Mouse (Mus musculus) limb, embryonic 11.5 days (tissue): ENCODE results near the gene Trim44. TPM values are rescaled to one million over a fixed set of nuclear protein-coding genes. Genes with fewer than 3 reads are reported as not detected.

ENCODE experiments used
- ATAC-seq: fragments of 200-750 bp; cut with Nextera tagmentation; 2 replicates; pipeline ENCODE4 v1.8.0; 2017; ENCODE audit warnings: low read depth; ENCODE audit not compliant: insufficient number of reproducible peaks, low FRiP score, low TSS enrichment
- DNase-seq: peaks from one replicate; pipeline ENCODE4 v3.0.0-alpha.2; 2015; ENCODE audit warnings: low spot score
- H3K27ac ChIP-seq: fragments of 300-500 bp; sonication (generic); replicated peaks from 2 replicates; pipeline ENCODE4 v1.5.1; 2014; ENCODE audit warnings: low read depth, mild to moderate bottlenecking, low read length
- H3K27me3 ChIP-seq: fragments of 300-500 bp; sonication (generic); 2 replicates; pipeline ENCODE4 v1.6.1; 2014; ENCODE audit warnings: mild to moderate bottlenecking, low read length, mixed read lengths; ENCODE audit not compliant: control insufficient read depth, insufficient read depth
- H3K36me3 ChIP-seq: fragments of 300-500 bp; sonication (generic); 2 replicates; pipeline ENCODE4 v1.6.1; 2014; ENCODE audit warnings: mild to moderate bottlenecking, low read length, moderate library complexity, mixed read lengths; ENCODE audit not compliant: control insufficient read depth, insufficient read depth
- H3K4me1 ChIP-seq: fragments of 300-500 bp; sonication (generic); 2 replicates; pipeline ENCODE4 v1.6.1; 2014; ENCODE audit warnings: low read length, mixed read lengths; ENCODE audit not compliant: control insufficient read depth, insufficient read depth
- H3K4me2 ChIP-seq: fragments of 300-500 bp; sonication (generic); 2 replicates; pipeline ENCODE4 v1.6.1; 2014; ENCODE audit warnings: low read depth, mild to moderate bottlenecking, moderate library complexity; ENCODE audit not compliant: severe bottlenecking
- H3K4me3 ChIP-seq: fragments of 300-500 bp; sonication (generic); 2 replicates; pipeline ENCODE4 v1.5.1; 2014; ENCODE audit warnings: low read depth, low read length
- H3K9ac ChIP-seq: fragments of 300-500 bp; sonication (generic); 2 replicates; pipeline ENCODE4 v1.6.1; 2014; ENCODE audit warnings: mild to moderate bottlenecking, low read length
- H3K9me3 ChIP-seq: fragments of 300-500 bp; sonication (generic); 2 replicates; pipeline ENCODE4 v1.6.1; 2016; ENCODE audit warnings: low read length; ENCODE audit not compliant: control insufficient read depth
- WGBS: fragments of 180-500 bp; shearing (Covaris S2); extraction: QIAGEN DNeasy Blood & Tissue Kit; methylation state at CpG from one replicate; pipeline ENCODE4 v1.1.7; 2014; 5-methylcytosine and 5-hydroxymethylcytosine counted together
- polyA plus RNA-seq: library from polyadenylated mRNA; unstranded; fragments of >200 nt; fragmentation: Nextera tagmentation; extraction: Ambion mirVana; gene quantifications from 2 replicates; pipeline ENCODE4 v1.2.1, GENCODE M21; 2014

Trim44 gene
- polyA plus RNA-seq, 1 experiment from 2014 or later, result 38.9 TPM

DNA sequence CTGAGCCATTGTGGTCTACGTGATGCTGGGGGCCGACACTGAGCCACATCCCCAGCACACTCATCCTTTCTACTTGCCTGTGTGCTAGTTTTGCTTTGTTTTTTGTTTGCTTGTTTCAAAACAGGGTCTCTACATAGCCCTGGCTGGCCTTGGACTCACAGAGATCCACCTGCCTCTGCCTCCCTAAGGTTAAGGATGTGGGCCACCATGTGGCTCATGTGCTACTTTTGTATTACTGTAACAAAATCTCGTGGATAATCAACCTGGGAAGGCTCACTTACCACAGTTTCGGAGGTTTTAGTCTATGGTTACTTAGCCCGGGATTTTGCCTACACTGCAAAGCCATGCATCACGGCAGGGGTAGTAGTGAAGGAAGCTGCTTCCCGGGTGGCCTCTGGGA lies 125.5 kb downstream of the Trim44 start:
- WGBS, result 86% methylated on average over 7 of the region's 7 CpGs
- DNase-seq, result no peak

GRCm38 (mm10) chr2:102279779-102280178 lies 127.8 kb downstream of the Trim44 start:
- H3K4me2 ChIP-seq, result no peak overlapping the region
- H3K27ac ChIP-seq, result no peak overlapping the region
- H3K27me3 ChIP-seq, result no peaks in the 10 kb centered on the region
- H3K9ac ChIP-seq, result no peak overlapping the region
- no peaks in the 10 kb centered on the region for H3K9me3 ChIP-seq
- ATAC-seq, result no peak
- H3K4me1 ChIP-seq, result no peaks in the 10 kb centered on the region
- no peak for DNase-seq
- H3K4me3 ChIP-seq, result no peak overlapping the region
- WGBS, result 87% methylated on average over 7 of the region's 7 CpGs
- H3K36me3 ChIP-seq, result no peaks in the 10 kb centered on the region

More for the DNA sequence above, 125.5 kb downstream of the Trim44 start:
- Histone ChIP-seq H3K9ac (no peak overlapping the region), H3K36me3 (no peaks in the 10 kb centered on the region), H3K4me3 (no peak overlapping the region), H3K27me3 (no peaks in the 10 kb centered on the region), H3K4me1 (no peaks in the 10 kb centered on the region), H3K9me3 (no peaks in the 10 kb centered on the region), H3K4me2 (no peak overlapping the region), H3K27ac (no peak overlapping the region)
- no peak for ATAC-seq

GRCm38 (mm10) chr2:102277946-102278345 lies 129.7 kb downstream of the Trim44 start:
- ATAC-seq, result no peak
- no peak overlapping the region for H3K4me3 ChIP-seq
- no peak overlapping the region for H3K4me2 ChIP-seq
- 54% methylated on average over 1 of the region's 1 CpGs for WGBS
- no peak overlapping the region for H3K9ac ChIP-seq
- no peaks in the 10 kb centered on the region for H3K36me3 ChIP-seq
- no peaks in the 10 kb centered on the region for H3K9me3 ChIP-seq
- H3K27ac ChIP-seq, result no peak overlapping the region
- peak; percentile 46 for DNase-seq
- no peaks in the 10 kb centered on the region for H3K27me3 ChIP-seq
- H3K4me1 ChIP-seq, result no peaks in the 10 kb centered on the region

DNA sequence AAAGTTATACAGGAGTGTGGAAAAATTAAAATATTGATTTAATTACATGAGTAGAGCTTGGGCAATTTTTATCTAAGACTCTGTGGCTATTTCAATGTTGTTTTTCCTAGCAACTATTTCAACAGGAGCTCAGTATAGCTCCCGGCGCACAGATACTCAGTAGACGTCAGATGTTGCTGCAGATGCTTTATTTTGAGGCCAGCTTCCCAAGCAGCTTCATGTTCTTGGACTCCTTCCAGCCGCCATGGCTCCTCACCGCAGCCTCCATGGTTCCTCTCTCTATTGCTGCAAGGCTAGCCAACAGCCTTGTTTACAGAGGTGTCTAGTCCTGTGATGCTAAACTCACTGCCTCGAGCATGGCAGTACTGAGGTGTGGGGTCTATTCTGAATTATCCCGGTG lies 134.3 kb downstream of the Trim44 start:
- no peak overlapping the region for H3K9ac ChIP-seq
- no peak overlapping the region for H3K27ac ChIP-seq
- H3K4me1 ChIP-seq, result no peaks in the 10 kb centered on the region
- no peak for DNase-seq
- H3K9me3 ChIP-seq, result no peaks in the 10 kb centered on the region
- no peak overlapping the region for H3K4me3 ChIP-seq
- no peak for ATAC-seq
- no peaks in the 10 kb centered on the region for H3K27me3 ChIP-seq
- 89% methylated on average over 7 of the region's 7 CpGs for WGBS
- H3K4me2 ChIP-seq, result no peak overlapping the region
- H3K36me3 ChIP-seq, result no peaks in the 10 kb centered on the region

DNA sequence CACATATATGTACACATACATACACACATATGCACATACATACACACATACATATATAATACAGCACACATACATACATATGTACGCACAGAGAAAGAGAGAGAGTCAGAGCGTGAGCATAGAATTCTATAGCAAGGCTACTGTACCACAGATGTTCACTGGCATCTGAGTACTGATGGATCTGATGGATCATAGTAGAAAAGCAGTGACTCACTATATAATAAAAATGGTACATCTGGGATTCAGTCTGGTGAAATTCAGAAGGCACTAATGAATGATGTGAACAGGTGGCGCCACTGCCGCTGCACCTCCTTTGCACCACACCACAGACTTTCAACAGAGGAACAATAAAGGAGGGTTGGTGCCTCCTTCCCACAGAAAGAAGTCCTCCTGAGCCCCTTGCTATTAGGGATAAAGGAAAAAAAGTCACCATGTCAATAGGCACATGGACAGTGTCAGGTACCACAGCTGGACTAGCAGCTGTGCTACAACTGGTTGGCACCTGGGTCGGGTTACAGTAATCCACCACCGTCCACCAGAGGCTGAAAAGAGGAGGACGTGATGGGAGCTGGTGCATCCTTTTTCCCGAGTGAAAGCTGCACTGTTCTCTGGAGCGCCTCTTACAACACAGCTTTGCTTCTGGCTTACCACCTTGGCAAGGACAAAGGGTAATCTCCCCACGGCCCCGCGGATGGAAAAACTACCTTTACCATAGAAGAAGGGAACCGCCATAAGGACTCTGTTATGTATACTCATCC lies 139.9 kb downstream of the Trim44 start:
- no peaks in the 10 kb centered on the region for H3K27me3 ChIP-seq
- WGBS, result 57% methylated on average over 13 of the region's 13 CpGs
- H3K36me3 ChIP-seq, result no peaks in the 10 kb centered on the region
- H3K9me3 ChIP-seq, result no peaks in the 10 kb centered on the region
- no peak overlapping the region for H3K27ac ChIP-seq
- no peak overlapping the region for H3K4me2 ChIP-seq
- H3K4me3 ChIP-seq, result no peak overlapping the region
- no peaks in the 10 kb centered on the region for H3K4me1 ChIP-seq
- peak; percentile 29 for DNase-seq
- 0 out of 2 replicates have a peak, but pooled peaks have one; percentile 31 for ATAC-seq
- H3K9ac ChIP-seq, result no peak overlapping the region

DNA sequence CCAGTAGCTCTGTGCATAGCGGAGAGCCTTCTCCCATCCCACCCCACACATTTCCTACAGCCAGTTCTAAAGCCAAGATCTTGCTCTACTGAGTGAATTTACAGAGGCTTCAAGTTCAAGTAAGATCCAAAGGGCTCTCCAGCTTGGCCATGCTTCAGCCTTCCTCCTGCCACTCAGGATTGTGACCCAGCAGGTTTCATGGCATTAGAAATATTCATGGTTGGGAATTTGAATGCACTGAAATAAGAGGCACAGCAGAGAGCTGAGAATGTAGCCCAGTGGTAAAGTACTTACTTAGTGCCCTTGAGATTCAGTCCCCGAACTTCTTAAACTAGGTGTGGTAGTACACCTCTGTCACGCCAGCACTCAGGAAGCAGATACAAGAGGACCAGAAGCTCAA lies 140.7 kb downstream of the Trim44 start:
- Histone ChIP-seq H3K4me1 (no peaks in the 10 kb centered on the region), H3K36me3 (no peaks in the 10 kb centered on the region), H3K9me3 (no peaks in the 10 kb centered on the region), H3K27ac (no peak overlapping the region), H3K4me2 (no peak overlapping the region), H3K9ac (no peak overlapping the region), H3K4me3 (no peak overlapping the region), H3K27me3 (no peaks in the 10 kb centered on the region)
- WGBS, result 94% methylated on average over 3 of the region's 3 CpGs
- DNase-seq, result no peak
- no peak for ATAC-seq

GRCm38 (mm10) chr2:102259139-102259538 lies 148.5 kb downstream of the Trim44 start:
- no peaks in the 10 kb centered on the region for H3K36me3 ChIP-seq
- peak overlapping the region; percentile 36; the same call in 1 of the 2 replicates for H3K4me2 ChIP-seq
- 0 out of 2 replicates have a peak overlapping the region, but pooled peaks have one; percentile 30 for H3K27ac ChIP-seq
- 0 out of 2 replicates have a peak, but pooled peaks cover 11% of the 10 kb centered on the region for H3K27me3 ChIP-seq
- H3K4me1 ChIP-seq, result peaks cover 21% of the 10 kb centered on the region
- H3K4me3 ChIP-seq, result no peak overlapping the region
- 9% methylated on average over 13 of the region's 13 CpGs for WGBS
- DNase-seq (peak; percentile 64), ATAC-seq (no peak)
- H3K9me3 ChIP-seq, result no peaks in the 10 kb centered on the region
- peak overlapping the region; percentile 22; the same call in 1 of the 2 replicates for H3K9ac ChIP-seq

GRCm38 (mm10) chr2:102258682-102259081 lies 148.9 kb downstream of the Trim44 start:
- H3K9me3 ChIP-seq, result no peaks in the 10 kb centered on the region
- ATAC-seq (no peak), DNase-seq (no peak)
- no peak overlapping the region for H3K9ac ChIP-seq
- 30% methylated on average over 8 of the region's 8 CpGs for WGBS
- H3K4me3 ChIP-seq, result no peak overlapping the region
- H3K27me3 ChIP-seq, result 0 out of 2 replicates have a peak, but pooled peaks cover 11% of the 10 kb centered on the region
- no peak overlapping the region for H3K27ac ChIP-seq
- peaks cover 21% of the 10 kb centered on the region for H3K4me1 ChIP-seq
- H3K4me2 ChIP-seq, result no peak overlapping the region; the same call in 1 of the 2 replicates
- no peaks in the 10 kb centered on the region for H3K36me3 ChIP-seq
